Mouse (Mus musculus) kidney, adult 9 months (tissue): ENCODE measurements around the gene Myl9.

Experiments
- DNase-seq: peaks from one replicate; pipeline ENCODE4 v3.0.0; 2022

Gene Myl9

GRCm38 (mm10) chr2:156764747-156765146, 10.5 kb upstream of the Myl9 start:
- DNase-seq, result no peak

- DNase-seq, result no peak
Measured at GRCm38 (mm10) chr2:156765593-156765992, 9.6 kb upstream of the Myl9 start.

GRCm38 (mm10) chr2:156766227-156767019, 8.8 kb upstream of the Myl9 start:
- no peak for DNase-seq

GRCm38 (mm10) chr2:156767108-156767507, 8.1 kb upstream of the Myl9 start:
- DNase-seq, result no peak

- no peak for DNase-seq
Measured at GRCm38 (mm10) chr2:156769274-156769673, 5.9 kb upstream of the Myl9 start.

- no peak for DNase-seq
Measured at GRCm38 (mm10) chr2:156773470-156773869, 1.8 kb upstream of the Myl9 start.

- DNase-seq, result no peak
Measured at GRCm38 (mm10) chr2:156774035-156774737, 1.0 kb upstream of the Myl9 start.

GRCm38 (mm10) chr2:156775455-156776435, 525 bp downstream of the Myl9 start:
- no peak for DNase-seq

- DNase-seq, result no peak
Measured at GRCm38 (mm10) chr2:156776907-156777306, 1.7 kb downstream of the Myl9 start.

- DNase-seq, result peak; percentile 51
Measured at GRCm38 (mm10) chr2:156777326-156778004, 2.2 kb downstream of the Myl9 start.

- no peak for DNase-seq
Measured at GRCm38 (mm10) chr2:156778571-156778970, 3.4 kb downstream of the Myl9 start.

- no peak for DNase-seq
Measured at GRCm38 (mm10) chr2:156779036-156779435, 3.8 kb downstream of the Myl9 start.

- no peak for DNase-seq
Measured at GRCm38 (mm10) chr2:156779488-156779887, 4.3 kb downstream of the Myl9 start.

GRCm38 (mm10) chr2:156780129-156780528, 4.9 kb downstream of the Myl9 start:
- no peak for DNase-seq

- no peak for DNase-seq
Measured at GRCm38 (mm10) chr2:156780752-156781151, 5.5 kb downstream of the Myl9 start.

- DNase-seq, result no peak
Measured at GRCm38 (mm10) chr2:156781281-156781680, 6.1 kb downstream of the Myl9 start.

- no peak for DNase-seq
Measured at GRCm38 (mm10) chr2:156781836-156782480, 6.7 kb downstream of the Myl9 start.

GRCm38 (mm10) chr2:156782481-156783348, 7.5 kb downstream of the Myl9 start:
- no peak for DNase-seq

- DNase-seq, result no peak
Measured at GRCm38 (mm10) chr2:156783349-156783728, 8.1 kb downstream of the Myl9 start.

- no peak for DNase-seq
Measured at GRCm38 (mm10) chr2:156784016-156784585, 8.9 kb downstream of the Myl9 start.

GRCm38 (mm10) chr2:156784891-156785290, 9.7 kb downstream of the Myl9 start:
- DNase-seq, result no peak
